Mouse (Mus musculus) cerebellum, adult 2 months (tissue): ENCODE results near the gene Zbtb38.

ENCODE experiments used
- CTCF ChIP-seq: fragments of 200-500 bp; IDR thresholded peaks from 2 replicates; pipeline ENCODE4 v1.5.1; 2011; ENCODE audit warnings: low read depth, mild to moderate bottlenecking, control low read depth, low read length, moderate library complexity, borderline replicate concordance; ENCODE audit not compliant: insufficient read depth
- POLR2A ChIP-seq: fragments of 200-500 bp; IDR thresholded peaks from 2 replicates; pipeline ENCODE4 v1.6.1; 2011; ENCODE audit warnings: low read length, control low read depth, borderline replicate concordance; ENCODE audit not compliant: insufficient read depth

DNA sequence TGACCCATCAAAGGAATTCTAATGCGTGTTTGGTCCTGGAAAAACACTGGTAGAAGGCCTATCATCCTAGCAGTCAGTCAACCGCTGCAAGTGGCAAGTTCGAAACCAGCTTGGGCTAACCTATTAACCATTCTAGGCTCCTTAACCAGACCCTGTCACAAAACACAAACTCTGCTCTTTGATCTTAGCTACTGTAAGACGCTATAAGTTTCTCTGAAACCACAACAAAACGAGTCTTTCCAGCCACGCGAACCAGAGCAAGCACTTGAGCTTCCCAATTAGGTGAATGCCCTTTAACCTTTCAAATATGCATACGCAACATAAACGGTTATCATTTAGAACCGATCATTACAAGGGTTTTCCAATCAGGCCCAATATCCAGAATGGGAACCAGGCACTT lies 33.7 kb downstream of the Zbtb38 start:
- TF ChIP-seq CTCF (no peak), POLR2A (no peak)
